Mouse (Mus musculus): ENCODE data around the gene Stx2. TPM values are rescaled to one million over a fixed set of nuclear protein-coding genes. Genes with fewer than 3 reads are reported as not detected.
A peak's percentile ranks its signal among the peaks of the same experiment; 100 is the strongest.

Stx2 gene
- 36.7 and 43.6 TPM in 2 replicates for polyA plus RNA-seq (2015; fragmentation: Nextera tagmentation; extraction: Ambion mirVana)

DNA sequence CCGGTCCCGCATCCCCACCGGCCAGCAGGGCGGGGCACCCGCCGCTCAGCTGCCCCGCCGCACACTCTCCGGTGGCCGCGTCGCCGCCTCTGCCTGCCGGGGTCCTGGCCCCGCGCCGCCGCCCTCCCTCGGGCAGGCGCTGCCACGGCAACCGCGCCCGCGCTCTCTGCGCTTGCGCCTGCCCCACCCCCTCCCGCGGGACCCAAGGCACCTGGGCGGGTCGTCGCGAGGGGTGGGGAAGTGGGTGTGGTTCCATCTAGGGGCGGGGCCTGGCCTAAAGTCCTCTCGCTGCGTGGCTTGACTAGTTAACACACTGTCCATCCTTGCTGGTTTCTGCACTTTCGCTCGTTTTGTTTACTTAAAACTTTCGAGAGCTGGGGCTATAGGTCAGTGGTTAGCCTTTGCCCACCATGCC, at the start of gene Stx2:
Stx2 (minus strand) TSS at position 163 of the 415 bp plus-strand sequence.
- peak within 1 kb of the TSS; percentile 11; the same call in 1 of the 2 replicates for H3K27ac ChIP-seq (ENCODE audit: low read length)
- peak within 1 kb of the TSS; percentile 70 for H3K4me3 ChIP-seq (ENCODE audit: low read length)
- peaks cover 8% of the 10 kb centered on the region for H3K36me3 ChIP-seq (ENCODE audit: insufficient read depth, low read length)
- H3K27me3 ChIP-seq (ENCODE audit: insufficient read depth, low read length) = no peaks in the 10 kb centered on the region
- WGBS = 0% methylated on average over 38 of the region's 39 CpGs
- H3K9ac ChIP-seq (replicated peaks; ENCODE audit: low read length) = peak within 1 kb of the TSS; percentile 78
- peak; percentile 90 for ATAC-seq (ENCODE audit: low FRiP score, low TSS enrichment)
- H3K9me3 ChIP-seq (ENCODE audit: low read length) = no peaks in the 10 kb centered on the region
- peaks cover 30% of the 10 kb centered on the region for H3K4me1 ChIP-seq (ENCODE audit: insufficient read depth, low read length)
- H3K4me2 ChIP-seq (replicated peaks; ENCODE audit: low read depth, low read length) = peak within 1 kb of the TSS; percentile 87

DNA sequence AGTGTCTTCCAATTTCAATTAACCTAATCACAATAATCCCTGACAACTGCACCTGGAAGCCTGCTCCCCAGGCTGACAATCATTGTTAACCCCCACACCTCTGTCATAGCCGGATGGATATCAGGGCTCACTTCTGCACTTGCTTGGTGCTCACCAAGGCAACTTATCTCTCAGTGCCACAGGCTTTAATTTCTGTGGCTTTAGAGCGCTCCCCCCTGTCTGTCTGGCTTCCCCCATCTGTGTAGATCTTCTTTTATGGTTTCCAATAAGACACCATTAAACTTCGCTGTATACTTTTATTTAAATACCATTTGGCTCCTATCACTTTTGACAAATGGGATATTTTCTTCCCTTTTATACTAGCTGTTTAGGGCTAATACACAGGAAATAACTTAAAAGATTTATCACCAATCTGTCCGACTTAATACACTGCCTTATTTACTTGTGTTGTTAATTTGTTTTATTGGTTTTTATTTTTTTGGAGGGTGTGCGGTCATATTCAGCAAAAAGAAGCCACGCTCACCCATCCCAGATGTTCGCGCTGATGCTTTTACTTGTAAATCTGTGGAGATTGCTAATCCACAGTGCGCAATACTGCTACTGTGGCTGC, 46.4 kb upstream of the Stx2 start:
- no peaks in the 10 kb centered on the region for H3K9me3 ChIP-seq (ENCODE audit: low read length)
- no peak overlapping the region for H3K4me3 ChIP-seq (ENCODE audit: low read length)
- no peaks in the 10 kb centered on the region for H3K4me1 ChIP-seq (ENCODE audit: insufficient read depth, low read length)
- no peak overlapping the region for H3K9ac ChIP-seq (replicated peaks; ENCODE audit: low read length)
- H3K27me3 ChIP-seq (ENCODE audit: insufficient read depth, low read length) = peaks cover 12% of the 10 kb centered on the region; the same call in 1 of the 2 replicates
- 54% methylated on average over 9 of the region's 9 CpGs for WGBS
- H3K27ac ChIP-seq (ENCODE audit: low read length) = no peak overlapping the region
- no peak overlapping the region for H3K4me2 ChIP-seq (replicated peaks; ENCODE audit: low read depth, low read length)
- peak; percentile 75 for ATAC-seq (ENCODE audit: low FRiP score, low TSS enrichment)
- H3K36me3 ChIP-seq (ENCODE audit: insufficient read depth, low read length) = no peaks in the 10 kb centered on the region

GRCm38 (mm10) chr5:129052636-129053355, 44.4 kb upstream of the Stx2 start:
- ATAC-seq (ENCODE audit: low FRiP score, low TSS enrichment) = no peak
- WGBS = 46% methylated on average over 20 of the region's 20 CpGs
- Histone ChIP-seq H3K9ac (replicated peaks; ENCODE audit: low read length) (no peak overlapping the region), H3K27me3 (ENCODE audit: insufficient read depth, low read length) (peaks cover 12% of the 10 kb centered on the region; the same call in 1 of the 2 replicates), H3K36me3 (ENCODE audit: insufficient read depth, low read length) (no peaks in the 10 kb centered on the region), H3K27ac (ENCODE audit: low read length) (no peak overlapping the region), H3K4me1 (ENCODE audit: insufficient read depth, low read length) (no peaks in the 10 kb centered on the region), H3K4me2 (replicated peaks; ENCODE audit: low read depth, low read length) (no peak overlapping the region), H3K4me3 (ENCODE audit: low read length) (no peak overlapping the region), H3K9me3 (ENCODE audit: low read length) (no peaks in the 10 kb centered on the region)

GRCm38 (mm10) chr5:129051910-129052309, 43.5 kb upstream of the Stx2 start:
- Histone ChIP-seq H3K9me3 (ENCODE audit: low read length) (no peaks in the 10 kb centered on the region), H3K4me3 (ENCODE audit: low read length) (no peak overlapping the region), H3K4me2 (replicated peaks; ENCODE audit: low read depth, low read length) (no peak overlapping the region), H3K36me3 (ENCODE audit: insufficient read depth, low read length) (no peaks in the 10 kb centered on the region), H3K4me1 (ENCODE audit: insufficient read depth, low read length) (no peaks in the 10 kb centered on the region), H3K9ac (replicated peaks; ENCODE audit: low read length) (no peak overlapping the region), H3K27ac (ENCODE audit: low read length) (no peak overlapping the region), H3K27me3 (ENCODE audit: insufficient read depth, low read length) (peaks cover 12% of the 10 kb centered on the region; the same call in 1 of the 2 replicates)
- WGBS = 83% methylated on average over 3 of the region's 3 CpGs
- ATAC-seq (ENCODE audit: low FRiP score, low TSS enrichment) = no peak

- no peak overlapping the region for H3K4me3 ChIP-seq (ENCODE audit: low read length)
- no peaks in the 10 kb centered on the region for H3K4me1 ChIP-seq (ENCODE audit: insufficient read depth, low read length)
- H3K27me3 ChIP-seq (ENCODE audit: insufficient read depth, low read length) = peaks cover 12% of the 10 kb centered on the region; the same call in 1 of the 2 replicates
- ATAC-seq (ENCODE audit: low FRiP score, low TSS enrichment) = no peak
- H3K9me3 ChIP-seq (ENCODE audit: low read length) = no peaks in the 10 kb centered on the region
- 78% methylated on average over 9 of the region's 9 CpGs for WGBS
- no peak overlapping the region for H3K4me2 ChIP-seq (replicated peaks; ENCODE audit: low read depth, low read length)
- no peak overlapping the region for H3K9ac ChIP-seq (replicated peaks; ENCODE audit: low read length)
- H3K27ac ChIP-seq (ENCODE audit: low read length) = no peak overlapping the region
- H3K36me3 ChIP-seq (ENCODE audit: insufficient read depth, low read length) = no peaks in the 10 kb centered on the region
Observed at GRCm38 (mm10) chr5:129049372-129049771, 41.0 kb upstream of the Stx2 start.

GRCm38 (mm10) chr5:129045641-129046580, 37.5 kb upstream of the Stx2 start:
- no peaks in the 10 kb centered on the region for H3K4me1 ChIP-seq (ENCODE audit: insufficient read depth, low read length)
- no peaks in the 10 kb centered on the region for H3K9me3 ChIP-seq (ENCODE audit: low read length)
- no peak overlapping the region for H3K4me2 ChIP-seq (replicated peaks; ENCODE audit: low read depth, low read length)
- ATAC-seq (ENCODE audit: low FRiP score, low TSS enrichment) = no peak
- 54% methylated on average over 26 of the region's 26 CpGs for WGBS
- no peak overlapping the region for H3K27ac ChIP-seq (ENCODE audit: low read length)
- H3K27me3 ChIP-seq (ENCODE audit: insufficient read depth, low read length) = no peaks in the 10 kb centered on the region
- H3K4me3 ChIP-seq (ENCODE audit: low read length) = no peak overlapping the region
- no peak overlapping the region for H3K9ac ChIP-seq (replicated peaks; ENCODE audit: low read length)
- H3K36me3 ChIP-seq (ENCODE audit: insufficient read depth, low read length) = no peaks in the 10 kb centered on the region

GRCm38 (mm10) chr5:129037739-129038138, 29.4 kb upstream of the Stx2 start:
- WGBS = 77% methylated on average over 7 of the region's 7 CpGs
- no peak overlapping the region for H3K27ac ChIP-seq (ENCODE audit: low read length)
- H3K9ac ChIP-seq (replicated peaks; ENCODE audit: low read length) = no peak overlapping the region
- no peak overlapping the region for H3K4me2 ChIP-seq (replicated peaks; ENCODE audit: low read depth, low read length)
- H3K36me3 ChIP-seq (ENCODE audit: insufficient read depth, low read length) = no peaks in the 10 kb centered on the region
- no peaks in the 10 kb centered on the region for H3K27me3 ChIP-seq (ENCODE audit: insufficient read depth, low read length)
- H3K9me3 ChIP-seq (ENCODE audit: low read length) = peaks cover 3% of the 10 kb centered on the region
- no peak for ATAC-seq (ENCODE audit: low FRiP score, low TSS enrichment)
- no peaks in the 10 kb centered on the region for H3K4me1 ChIP-seq (ENCODE audit: insufficient read depth, low read length)
- H3K4me3 ChIP-seq (ENCODE audit: low read length) = no peak overlapping the region

DNA sequence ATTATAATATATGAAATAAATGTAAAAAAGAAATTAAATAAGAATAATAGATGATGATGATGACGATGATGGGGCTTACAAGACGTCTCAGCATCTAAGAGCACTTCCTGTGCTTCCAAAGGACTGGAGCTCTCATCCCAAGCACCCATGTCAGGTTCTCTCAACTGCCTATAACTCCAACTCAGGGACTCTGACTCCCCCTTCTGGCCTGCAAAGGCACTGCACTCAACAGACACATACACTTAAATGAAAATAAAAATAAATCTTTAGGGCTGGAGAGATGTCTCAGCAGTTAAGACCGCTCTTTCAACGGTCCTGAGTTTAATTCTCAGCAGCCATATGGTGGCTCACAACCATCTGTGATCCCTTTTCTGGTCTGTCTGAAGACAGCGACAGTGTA, 28.3 kb upstream of the Stx2 start:
- Histone ChIP-seq H3K4me1 (ENCODE audit: insufficient read depth, low read length) (no peaks in the 10 kb centered on the region), H3K36me3 (ENCODE audit: insufficient read depth, low read length) (no peaks in the 10 kb centered on the region), H3K27me3 (ENCODE audit: insufficient read depth, low read length) (no peaks in the 10 kb centered on the region), H3K9ac (replicated peaks; ENCODE audit: low read length) (no peak overlapping the region), H3K27ac (ENCODE audit: low read length) (no peak overlapping the region), H3K4me3 (ENCODE audit: low read length) (no peak overlapping the region), H3K4me2 (replicated peaks; ENCODE audit: low read depth, low read length) (no peak overlapping the region), H3K9me3 (ENCODE audit: low read length) (peaks cover 3% of the 10 kb centered on the region)
- ATAC-seq (ENCODE audit: low FRiP score, low TSS enrichment) = no peak
- WGBS = 82% methylated on average over 5 of the region's 5 CpGs

DNA sequence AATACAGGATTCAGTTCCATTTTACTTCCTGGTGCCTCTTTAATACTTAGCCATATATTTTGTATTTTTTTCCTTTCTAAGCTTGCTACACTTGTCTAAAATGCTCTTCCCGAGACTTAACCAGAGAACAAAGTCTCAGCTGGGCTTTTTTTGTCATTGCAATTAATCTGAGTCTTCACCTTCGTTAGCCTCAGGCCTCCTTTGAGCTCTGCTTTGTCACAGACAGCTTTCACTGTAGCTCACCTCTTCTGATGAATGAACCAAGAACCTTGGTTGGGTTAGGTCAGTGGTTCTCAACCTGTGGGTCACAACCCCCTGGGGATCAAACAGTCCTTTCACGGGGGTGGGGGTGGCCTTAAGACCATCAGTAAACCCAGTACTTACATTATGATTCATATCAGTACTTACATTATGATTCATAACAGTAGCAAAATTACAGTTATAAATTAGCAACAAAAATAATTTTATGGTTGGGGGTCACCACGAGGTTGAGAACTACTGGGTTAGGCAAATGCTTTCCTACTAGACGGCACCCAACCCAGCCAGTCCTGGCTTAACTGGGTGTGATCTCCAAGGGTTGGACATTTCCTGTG, 20.9 kb upstream of the Stx2 start:
- ATAC-seq (ENCODE audit: low FRiP score, low TSS enrichment) = no peak
- Histone ChIP-seq H3K4me2 (replicated peaks; ENCODE audit: low read depth, low read length) (no peak overlapping the region), H3K4me3 (ENCODE audit: low read length) (no peak overlapping the region), H3K9me3 (ENCODE audit: low read length) (peaks cover 3% of the 10 kb centered on the region), H3K4me1 (ENCODE audit: insufficient read depth, low read length) (no peaks in the 10 kb centered on the region), H3K9ac (replicated peaks; ENCODE audit: low read length) (no peak overlapping the region), H3K27ac (ENCODE audit: low read length) (no peak overlapping the region), H3K36me3 (ENCODE audit: insufficient read depth, low read length) (peaks cover 21% of the 10 kb centered on the region), H3K27me3 (ENCODE audit: insufficient read depth, low read length) (no peaks in the 10 kb centered on the region)
- WGBS = 85% methylated on average over 5 of the region's 5 CpGs

Measured in kidney, embryonic 16.5 days (tissue).